Mouse (Mus musculus): ENCODE measurements around the gene Btla. TPM values are rescaled to one million over a fixed set of nuclear protein-coding genes. Genes with fewer than 3 reads are reported as not detected.
A peak's percentile ranks its signal among the peaks of the same experiment; 100 is the strongest.

The Btla gene
- polyA plus RNA-seq (2015; fragmentation: Nextera tagmentation; extraction: Ambion mirVana), result 0.18 TPM in 1 of 2 replicates, not detected in the other

DNA sequence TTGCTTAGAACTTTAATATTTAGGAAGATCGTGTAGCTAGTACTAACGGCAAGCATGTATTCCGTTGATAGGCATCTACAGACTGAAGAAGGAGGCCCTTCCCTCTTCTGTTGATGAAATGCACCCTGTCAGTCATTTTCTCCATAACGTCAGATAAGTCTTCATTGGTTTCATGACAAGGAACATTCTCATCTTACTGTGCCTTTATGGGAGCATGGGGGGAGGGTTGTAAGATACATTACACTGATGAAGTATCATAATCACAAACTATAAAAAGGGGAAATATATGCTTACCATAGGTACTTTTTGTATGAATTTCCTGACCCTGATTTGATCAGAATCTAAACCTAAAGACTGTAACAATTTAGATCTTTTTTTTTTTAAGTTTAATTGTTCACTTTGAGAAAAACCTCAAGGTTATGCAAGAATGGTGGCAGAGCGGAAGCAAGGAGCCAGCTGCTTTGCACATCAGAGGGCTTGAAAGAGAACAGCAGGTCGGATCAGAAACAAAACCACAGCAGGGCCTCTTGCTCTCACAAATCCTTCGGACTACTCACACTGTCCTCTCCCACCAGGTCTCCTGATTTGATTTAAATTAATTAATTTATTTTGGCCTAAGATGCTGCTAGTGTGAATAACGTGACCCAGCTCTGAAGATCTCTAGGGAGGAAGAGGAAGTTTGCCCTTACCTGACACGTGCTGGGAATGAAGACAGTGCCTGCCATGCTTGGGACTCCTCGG is at the start of gene Btla:
TSS of gene Btla (plus strand) at position 668 of the 741 bp plus-strand sequence.
- Histone ChIP-seq H3K9me3 (no peaks in the 10 kb centered on the region), H3K36me3 (no peaks in the 10 kb centered on the region), H3K9ac (no peak within 1 kb of the TSS), H3K4me3 (no peak within 1 kb of the TSS), H3K4me2 (no peak within 1 kb of the TSS), H3K27me3 (no peaks in the 10 kb centered on the region), H3K4me1 (replicated peaks) (no peaks in the 10 kb centered on the region), H3K27ac (replicated peaks) (no peak within 1 kb of the TSS)
- no peak for ATAC-seq (ENCODE audit: low read depth)
- WGBS, result 47% methylated on average over 10 of the region's 10 CpGs

DNA sequence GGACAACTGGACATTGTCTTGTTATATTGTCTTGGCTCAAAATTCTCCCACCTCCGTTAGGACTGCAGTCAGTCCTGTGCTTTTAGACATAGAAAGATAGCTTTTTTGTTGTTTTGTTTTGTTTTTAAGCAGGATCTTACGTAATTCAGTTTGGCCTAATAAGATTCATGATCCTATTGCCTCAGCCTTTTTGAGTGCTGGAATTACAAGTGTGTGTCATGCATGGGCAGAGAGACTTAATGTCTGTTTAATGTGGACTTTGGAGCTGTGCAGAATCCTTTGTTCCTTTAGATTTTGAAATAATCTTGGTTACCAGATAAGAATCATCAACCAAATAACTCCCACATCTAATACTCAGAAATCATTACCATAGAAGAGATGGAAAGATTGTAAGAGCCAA is 45.6 kb upstream of the Btla start:
- no peak for ATAC-seq (ENCODE audit: low read depth)
- Histone ChIP-seq H3K9me3 (no peaks in the 10 kb centered on the region), H3K4me3 (no peak overlapping the region), H3K36me3 (peaks cover 31% of the 10 kb centered on the region), H3K27ac (replicated peaks) (no peak overlapping the region), H3K4me1 (replicated peaks) (no peaks in the 10 kb centered on the region), H3K4me2 (no peak overlapping the region), H3K27me3 (no peaks in the 10 kb centered on the region), H3K9ac (no peak overlapping the region)
- WGBS, result 94% methylated on average over 2 of the region's 2 CpGs

DNA sequence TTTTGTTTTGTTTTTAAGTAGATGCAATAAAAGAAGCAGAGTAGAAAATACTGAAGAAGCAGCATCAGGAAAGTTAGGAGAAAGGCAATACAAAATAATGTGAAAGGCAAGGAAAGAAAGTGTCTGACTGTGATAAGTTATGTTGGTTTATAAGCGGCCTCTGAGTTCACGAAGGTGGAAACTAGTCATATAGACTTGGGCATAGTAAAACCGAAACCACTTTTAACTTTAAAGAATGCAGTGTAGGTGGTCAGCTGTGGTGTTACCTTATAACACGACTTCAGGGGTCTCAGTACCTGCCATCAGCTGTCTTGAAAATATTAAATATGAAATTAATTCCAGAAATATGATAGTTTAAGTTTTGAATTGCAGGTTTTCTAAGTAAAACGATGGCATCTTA is 42.3 kb upstream of the Btla start:
- Histone ChIP-seq H3K4me2 (no peak overlapping the region), H3K9me3 (no peaks in the 10 kb centered on the region), H3K27ac (replicated peaks) (no peak overlapping the region), H3K9ac (no peak overlapping the region), H3K36me3 (peaks cover 36% of the 10 kb centered on the region), H3K4me3 (no peak overlapping the region), H3K27me3 (no peaks in the 10 kb centered on the region), H3K4me1 (replicated peaks) (no peaks in the 10 kb centered on the region)
- ATAC-seq (ENCODE audit: low read depth), result no peak
- 91% methylated on average over 5 of the region's 5 CpGs for WGBS

DNA sequence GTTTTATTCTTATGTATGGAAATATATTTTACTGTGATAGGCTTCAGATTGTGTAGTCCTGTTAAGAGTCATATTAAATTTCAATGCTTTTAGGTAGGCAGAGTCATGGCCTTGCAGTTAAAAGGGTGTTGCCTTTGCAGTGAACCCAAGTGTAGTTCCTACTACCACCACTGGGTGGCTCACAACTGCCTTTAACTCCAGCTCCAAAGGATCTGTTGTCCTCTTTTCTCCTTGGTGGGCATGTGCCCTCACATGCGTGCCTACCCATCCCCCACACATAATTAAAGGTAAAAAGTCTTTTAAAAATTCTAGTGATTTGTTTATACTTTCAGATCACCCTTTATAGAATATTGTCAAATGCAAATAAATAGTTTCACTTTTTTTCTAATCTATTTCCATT is 31.5 kb upstream of the Btla start:
- ATAC-seq (ENCODE audit: low read depth), result peak; percentile 67
- 4% methylated on average over 1 of the region's 1 CpGs for WGBS
- Histone ChIP-seq H3K4me1 (replicated peaks) (no peaks in the 10 kb centered on the region), H3K4me2 (no peak overlapping the region), H3K9ac (no peak overlapping the region), H3K9me3 (no peaks in the 10 kb centered on the region), H3K27me3 (no peaks in the 10 kb centered on the region), H3K27ac (replicated peaks) (no peak overlapping the region), H3K36me3 (peaks cover 12% of the 10 kb centered on the region), H3K4me3 (no peak overlapping the region)

DNA sequence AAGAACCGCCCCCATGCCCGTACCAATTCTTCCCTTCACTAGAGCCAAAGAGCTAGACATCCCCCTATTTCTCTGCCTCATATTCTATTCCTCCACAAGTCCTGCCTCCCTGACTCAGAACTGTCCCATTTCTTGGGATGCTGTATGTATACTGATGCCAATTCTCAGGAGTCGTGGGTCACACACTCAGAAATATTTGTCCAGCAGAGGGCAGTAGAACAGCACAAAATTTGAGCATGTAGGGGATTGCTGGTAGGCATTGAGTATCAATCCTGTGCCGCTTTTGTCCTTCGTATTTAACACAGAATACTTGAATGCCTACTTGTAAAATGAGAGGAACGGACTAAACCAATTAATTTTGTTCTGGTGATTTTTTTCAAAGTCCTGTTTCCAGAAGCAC is 27.3 kb upstream of the Btla start:
- H3K9me3 ChIP-seq, result no peaks in the 10 kb centered on the region

DNA sequence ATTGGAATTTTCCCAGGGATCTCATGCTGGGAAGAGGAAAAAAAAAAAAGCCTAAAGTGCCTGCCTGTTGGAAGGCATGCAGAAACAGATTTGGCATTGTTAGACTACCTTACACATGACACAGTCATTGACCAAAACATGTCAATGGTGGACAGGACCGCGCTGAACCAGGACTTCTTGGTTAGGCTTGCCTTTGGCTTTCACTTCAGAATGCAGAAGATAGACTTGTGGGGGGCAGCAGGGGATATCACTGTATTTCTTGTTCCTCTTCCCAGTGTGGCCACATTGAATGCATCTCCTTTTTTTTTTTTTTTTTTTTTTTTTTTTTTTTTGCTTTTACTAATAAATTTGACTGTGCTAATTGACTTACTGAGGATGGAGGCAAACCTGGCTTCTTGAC is 22.7 kb upstream of the Btla start:
- Histone ChIP-seq H3K9ac (no peak overlapping the region), H3K4me1 (replicated peaks) (no peaks in the 10 kb centered on the region), H3K27ac (replicated peaks) (no peak overlapping the region), H3K9me3 (no peaks in the 10 kb centered on the region), H3K36me3 (no peaks in the 10 kb centered on the region), H3K4me3 (no peak overlapping the region), H3K4me2 (no peak overlapping the region), H3K27me3 (no peaks in the 10 kb centered on the region)
- whole genome bisulfite sequencing, result 97% methylated on average over 2 of the region's 2 CpGs
- ATAC-seq (ENCODE audit: low read depth), result no peak

More for the DNA sequence above, 27.3 kb upstream of the Btla start:
- ATAC-seq (ENCODE audit: low read depth), result peak; percentile 88
- Histone ChIP-seq H3K4me2 (no peak overlapping the region), H3K9ac (no peak overlapping the region), H3K4me1 (replicated peaks) (no peaks in the 10 kb centered on the region), H3K36me3 (no peaks in the 10 kb centered on the region), H3K27ac (replicated peaks) (no peak overlapping the region), H3K27me3 (no peaks in the 10 kb centered on the region), H3K4me3 (no peak overlapping the region)
- 29% methylated on average over 6 of the region's 6 CpGs for WGBS

DNA sequence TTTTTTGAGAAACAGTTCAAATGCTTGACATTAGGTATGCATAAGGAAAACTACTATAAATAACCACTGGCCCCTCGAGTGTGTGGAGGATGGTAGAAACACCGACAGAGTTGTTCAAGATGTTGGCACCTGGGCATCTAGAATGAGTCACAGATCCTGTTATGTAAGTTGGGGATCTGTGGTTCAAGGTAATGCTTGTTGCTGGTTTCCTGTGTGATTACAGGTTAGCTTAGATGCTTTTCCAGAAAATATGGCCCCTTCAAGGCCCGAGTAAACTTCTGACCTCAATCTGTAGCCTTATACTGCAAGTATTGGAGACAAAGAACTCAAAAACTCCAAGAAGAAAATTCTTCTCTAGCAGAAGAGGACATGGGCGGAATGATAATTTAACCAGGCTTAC is 19.7 kb upstream of the Btla start:
- H3K4me3 ChIP-seq, result no peak overlapping the region
- no peak for ATAC-seq (ENCODE audit: low read depth)
- no peak overlapping the region for H3K9ac ChIP-seq
- WGBS, result 86% methylated on average over 4 of the region's 4 CpGs
- H3K27me3 ChIP-seq, result no peaks in the 10 kb centered on the region
- no peaks in the 10 kb centered on the region for H3K9me3 ChIP-seq
- H3K4me2 ChIP-seq, result no peak overlapping the region
- H3K36me3 ChIP-seq, result no peaks in the 10 kb centered on the region
- no peaks in the 10 kb centered on the region for H3K4me1 ChIP-seq (replicated peaks)
- no peak overlapping the region for H3K27ac ChIP-seq (replicated peaks)

DNA sequence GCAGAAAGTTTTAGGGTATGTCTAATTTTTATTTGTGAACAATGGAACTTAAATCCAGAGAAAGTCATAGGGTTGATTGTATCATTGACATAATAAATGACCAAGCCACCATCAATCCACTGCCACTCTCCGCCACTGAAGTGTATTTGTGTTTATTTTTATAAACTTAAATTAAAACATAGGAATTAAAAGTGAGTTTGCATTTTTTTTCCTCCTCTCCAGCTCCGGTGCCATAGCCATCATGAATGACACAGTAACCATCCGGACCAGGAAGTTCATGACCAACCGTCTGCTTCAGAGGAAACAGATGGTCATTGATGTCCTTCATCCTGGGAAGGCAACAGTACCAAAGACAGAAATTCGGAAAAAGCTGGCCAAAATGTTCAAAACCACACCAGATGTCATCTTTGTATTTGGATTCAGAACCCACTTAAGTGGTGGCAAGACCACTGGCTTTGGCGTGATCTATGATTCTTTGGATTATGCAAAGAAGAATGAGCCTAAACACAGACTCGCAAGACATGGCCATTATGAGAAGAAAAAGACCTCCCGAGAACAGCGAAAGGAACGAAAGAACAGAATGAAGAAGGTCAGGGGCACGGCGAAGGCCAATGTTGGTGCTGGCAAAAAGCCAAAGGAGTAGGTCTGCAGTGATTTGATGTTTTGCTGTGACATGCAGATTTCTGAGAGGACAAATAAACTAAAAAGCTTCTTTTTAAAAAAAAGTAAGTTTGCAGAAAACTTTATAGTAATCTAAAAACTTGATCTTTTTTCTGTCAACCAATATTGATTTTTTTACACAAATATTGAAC is 19.1 kb upstream of the Btla start:
- no peak overlapping the region for H3K4me3 ChIP-seq
- no peaks in the 10 kb centered on the region for H3K36me3 ChIP-seq
- H3K9me3 ChIP-seq, result no peaks in the 10 kb centered on the region
- H3K9ac ChIP-seq, result no peak overlapping the region
- no peak overlapping the region for H3K27ac ChIP-seq (replicated peaks)
- H3K4me1 ChIP-seq (replicated peaks), result no peaks in the 10 kb centered on the region
- no peaks in the 10 kb centered on the region for H3K27me3 ChIP-seq
- WGBS, result 58% methylated on average over 12 of the region's 12 CpGs
- H3K4me2 ChIP-seq, result no peak overlapping the region
- ATAC-seq (ENCODE audit: low read depth), result no peak

DNA sequence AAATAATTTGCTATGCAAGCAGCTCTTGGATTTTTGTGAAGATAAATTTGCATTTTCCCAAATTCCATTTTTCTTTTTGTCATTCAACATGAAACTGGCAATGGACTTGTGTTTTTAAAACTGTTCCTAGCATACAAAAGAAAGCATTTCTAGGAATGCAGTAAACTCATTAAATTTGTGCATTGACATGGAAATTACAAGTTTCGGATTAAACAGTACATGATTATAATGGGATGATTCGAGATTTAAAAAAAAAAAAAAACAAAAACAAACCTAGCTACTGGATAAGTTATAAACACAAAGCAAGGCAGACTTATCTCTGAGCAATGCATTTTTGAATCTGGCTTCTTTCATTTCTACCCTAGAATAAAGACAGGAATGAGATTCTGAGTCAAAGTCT is 2.1 kb upstream of the Btla start:
- no peaks in the 10 kb centered on the region for H3K9me3 ChIP-seq
- H3K27me3 ChIP-seq, result no peaks in the 10 kb centered on the region
- no peak overlapping the region for H3K4me2 ChIP-seq
- no peaks in the 10 kb centered on the region for H3K36me3 ChIP-seq
- no peak overlapping the region for H3K4me3 ChIP-seq
- H3K4me1 ChIP-seq (replicated peaks), result no peaks in the 10 kb centered on the region
- ATAC-seq (ENCODE audit: low read depth), result no peak
- H3K9ac ChIP-seq, result no peak overlapping the region
- 75% methylated on average over 2 of the region's 2 CpGs for WGBS
- H3K27ac ChIP-seq (replicated peaks), result no peak overlapping the region

DNA sequence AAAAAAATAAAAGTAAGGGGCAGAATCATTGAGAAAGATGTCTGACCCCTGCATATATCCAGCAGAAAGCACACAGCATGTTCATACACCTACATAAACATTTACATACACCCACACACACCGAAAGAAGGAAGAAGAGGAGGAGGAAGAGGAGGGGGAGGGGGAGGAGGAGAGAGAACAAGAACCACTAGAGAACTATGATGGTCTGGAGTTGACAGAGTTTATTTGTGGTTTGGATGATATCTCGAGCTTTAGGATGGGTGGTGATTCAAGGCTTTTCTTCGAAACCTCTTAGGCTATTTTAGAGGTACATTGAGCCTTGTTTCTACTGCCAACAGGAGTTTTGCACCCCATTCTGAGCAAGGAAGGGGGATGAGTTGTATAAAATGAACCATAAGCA is 1.3 kb upstream of the Btla start:
- ATAC-seq (ENCODE audit: low read depth), result no peak
- Histone ChIP-seq H3K27me3 (no peaks in the 10 kb centered on the region), H3K4me1 (replicated peaks) (no peaks in the 10 kb centered on the region), H3K9ac (no peak overlapping the region), H3K4me3 (no peak overlapping the region), H3K36me3 (no peaks in the 10 kb centered on the region), H3K4me2 (no peak overlapping the region), H3K27ac (replicated peaks) (no peak overlapping the region), H3K9me3 (no peaks in the 10 kb centered on the region)
- WGBS, result 87% methylated on average over 3 of the region's 3 CpGs

DNA sequence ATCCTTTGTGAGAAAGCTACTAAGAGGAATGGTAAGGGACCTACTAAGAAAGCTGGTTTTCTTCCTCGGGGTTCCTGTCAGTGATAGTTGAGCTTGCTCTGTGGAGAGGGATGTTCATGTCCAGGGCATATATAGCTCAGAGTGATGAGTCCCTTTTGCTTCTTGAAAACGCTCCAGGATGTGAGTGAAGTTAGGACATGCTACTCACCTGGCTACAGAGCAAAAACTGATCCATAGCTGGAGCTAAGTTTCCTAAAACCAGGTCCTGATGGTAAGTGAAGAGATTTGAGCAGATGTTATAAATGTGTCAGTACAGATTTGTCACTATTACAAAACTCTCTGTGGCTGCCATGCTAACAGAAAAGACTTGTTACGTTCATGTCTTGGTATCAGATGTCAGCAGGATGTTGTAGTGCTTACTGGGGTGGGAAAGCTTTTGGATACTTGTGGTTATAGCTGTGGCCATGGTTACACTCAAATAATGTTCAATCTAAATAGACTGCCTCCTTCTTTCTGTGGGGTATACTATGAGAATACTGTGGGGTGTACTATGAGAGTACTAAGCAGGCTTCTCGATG is 405 bp downstream of the Btla start:
- H3K4me2 ChIP-seq, result no peak overlapping the region
- H3K27ac ChIP-seq (replicated peaks), result no peak overlapping the region
- H3K4me3 ChIP-seq, result no peak overlapping the region
- 48% methylated on average over 4 of the region's 4 CpGs for WGBS
- H3K4me1 ChIP-seq (replicated peaks), result no peaks in the 10 kb centered on the region
- no peaks in the 10 kb centered on the region for H3K36me3 ChIP-seq
- no peaks in the 10 kb centered on the region for H3K9me3 ChIP-seq
- H3K27me3 ChIP-seq, result no peaks in the 10 kb centered on the region
- no peak overlapping the region for H3K9ac ChIP-seq
- no peak for ATAC-seq (ENCODE audit: low read depth)

DNA sequence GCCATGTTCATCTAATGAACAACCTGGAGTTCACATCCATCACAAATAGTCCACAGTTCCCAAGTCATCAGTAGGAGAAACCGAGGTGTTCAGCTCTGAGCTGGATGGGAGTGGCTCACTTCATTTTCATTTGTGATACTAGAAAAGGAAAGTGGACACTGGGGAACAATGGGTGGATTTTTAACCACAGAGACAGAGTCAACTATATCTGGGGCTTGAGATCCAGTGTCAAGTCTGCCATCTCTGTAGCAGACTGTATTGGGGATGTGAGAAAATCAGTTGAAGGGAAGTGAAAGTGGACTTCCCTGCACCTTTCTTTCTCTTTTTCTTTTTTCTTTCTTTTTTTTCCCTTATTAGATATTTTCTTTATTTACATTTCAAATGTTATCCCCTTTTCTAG is 2.9 kb downstream of the Btla start:
- no peaks in the 10 kb centered on the region for H3K27me3 ChIP-seq
- H3K36me3 ChIP-seq, result no peaks in the 10 kb centered on the region
- H3K27ac ChIP-seq (replicated peaks), result no peak overlapping the region
- ATAC-seq (ENCODE audit: low read depth), result no peak
- H3K4me1 ChIP-seq (replicated peaks), result no peaks in the 10 kb centered on the region
- H3K9ac ChIP-seq, result no peak overlapping the region
- no peak overlapping the region for H3K4me3 ChIP-seq
- no peaks in the 10 kb centered on the region for H3K9me3 ChIP-seq
- 85% methylated on average over 1 of the region's 1 CpGs for WGBS
- no peak overlapping the region for H3K4me2 ChIP-seq

Data from neural tube, embryonic 13.5 days (tissue).